Mouse (Mus musculus) brown adipose tissue, adult 24 weeks (tissue): ENCODE data around the gene Cxcr5. TPM values are rescaled to one million over a fixed set of nuclear protein-coding genes. Genes with fewer than 3 reads are reported as not detected.

Source experiments
- H3K27ac ChIP-seq: fragments of 200-500 bp; replicated peaks from 2 replicates; pipeline ENCODE4 v1.5.1; 2012; ENCODE audit warnings: low read depth, mild to moderate bottlenecking, low read length
- H3K4me1 ChIP-seq: fragments of 200-500 bp; 2 replicates; pipeline ENCODE4 v1.6.1; 2012; ENCODE audit warnings: low read length, mixed read lengths; ENCODE audit not compliant: control insufficient read depth, insufficient read depth, insufficient read length
- H3K4me3 ChIP-seq: fragments of 200-500 bp; 2 replicates; pipeline ENCODE4 v1.5.1; 2012; ENCODE audit warnings: low read depth, mild to moderate bottlenecking, low read length, moderate library complexity; ENCODE audit not compliant: insufficient read depth
- polyA plus RNA-seq: library from polyadenylated mRNA; stranded (reverse); fragments of >200 nt; gene quantifications from 2 replicates; pipeline ENCODE4 v1.2.4, GENCODE M21; 2012; ENCODE audit not compliant: missing spikeins, insufficient read depth, insufficient read length

The Cxcr5 gene
- polyA plus RNA-seq, 1 experiment, result not detected

DNA sequence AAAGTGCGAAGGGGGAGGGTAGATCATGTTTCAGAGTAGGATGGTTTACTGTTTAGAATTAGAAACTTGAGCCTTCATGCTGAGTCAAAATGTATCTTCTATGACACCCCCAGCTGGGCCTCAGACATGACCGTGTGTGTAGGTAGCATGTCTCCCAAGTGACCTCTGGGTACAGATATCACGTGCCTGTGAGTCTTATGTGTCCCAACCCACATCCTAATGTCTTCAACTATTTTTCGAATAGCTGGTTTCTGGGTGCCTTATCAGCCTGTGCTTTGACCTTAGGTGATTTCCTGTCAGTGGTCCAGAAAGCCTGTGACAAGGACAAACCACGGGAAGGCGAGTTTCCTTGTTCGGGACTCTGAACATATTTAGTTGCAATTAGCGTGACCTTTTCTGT, 33.3 kb downstream of the Cxcr5 start:
- Histone ChIP-seq H3K27ac (peak overlapping the region; percentile 74), H3K4me3 (no peak overlapping the region), H3K4me1 (peaks cover 10% of the 10 kb centered on the region; the same call in 1 of the 2 replicates)

DNA sequence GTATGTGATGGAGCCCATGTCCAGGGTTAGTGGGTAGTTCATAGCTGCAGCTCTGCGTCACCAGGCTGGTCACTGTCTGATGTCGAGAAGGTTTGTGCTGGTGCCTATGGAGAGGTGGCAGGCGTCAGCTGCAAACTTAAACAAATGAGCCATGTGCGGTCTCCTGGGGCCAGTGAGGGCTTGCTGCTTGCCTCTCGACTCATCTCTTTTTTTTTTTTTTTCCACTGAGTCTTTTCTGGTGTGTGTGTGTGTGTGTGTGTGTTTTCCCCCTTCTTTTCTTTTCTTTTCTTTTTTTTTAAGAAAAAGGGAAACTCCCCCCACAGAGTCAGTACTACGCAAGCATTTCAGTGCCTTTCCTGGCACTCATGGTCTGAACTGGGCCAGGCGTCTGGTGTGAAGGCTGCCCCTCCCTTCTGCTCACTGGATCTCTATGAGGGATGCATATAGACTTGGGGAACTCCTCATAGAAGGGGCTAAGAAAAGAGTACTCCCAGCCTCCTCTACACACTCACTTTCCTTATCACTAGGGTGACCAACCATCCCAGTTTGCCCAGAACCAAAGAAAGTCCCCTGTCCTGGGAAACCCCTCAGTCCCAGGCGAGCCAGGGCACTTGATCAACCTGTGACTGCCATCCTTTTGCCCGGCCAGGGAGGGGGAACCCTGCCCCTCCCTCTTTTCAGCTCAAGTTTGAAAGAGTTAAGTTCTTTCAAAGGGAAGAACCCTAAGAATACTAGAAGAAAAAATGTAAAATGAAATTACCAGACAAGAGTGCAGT, 35.2 kb downstream of the Cxcr5 start:
- H3K4me3 ChIP-seq, result no peak overlapping the region
- H3K4me1 ChIP-seq, result peaks cover 10% of the 10 kb centered on the region; the same call in 1 of the 2 replicates
- H3K27ac ChIP-seq, result no peak overlapping the region

DNA sequence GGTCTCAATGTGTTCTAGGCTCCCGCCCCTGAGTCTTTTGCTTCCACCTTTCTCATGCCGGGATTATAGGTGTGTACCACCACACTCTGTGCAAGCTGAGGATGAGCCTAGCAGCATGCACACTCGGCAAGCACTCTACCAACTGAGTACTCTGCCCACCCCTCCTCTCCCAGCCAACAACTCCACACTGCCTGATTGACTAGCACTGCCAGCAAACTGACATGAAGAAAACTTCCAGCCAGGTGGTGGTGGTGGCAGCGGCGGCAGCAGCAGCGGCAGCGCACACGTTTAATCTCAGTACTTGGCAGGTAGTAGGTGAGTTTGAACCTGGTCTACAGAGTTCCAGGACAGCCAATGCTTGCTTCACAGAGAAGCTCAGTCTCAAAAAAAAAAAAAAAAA, 36.1 kb downstream of the Cxcr5 start:
- peaks cover 10% of the 10 kb centered on the region; the same call in 1 of the 2 replicates for H3K4me1 ChIP-seq
- no peak overlapping the region for H3K4me3 ChIP-seq
- H3K27ac ChIP-seq, result no peak overlapping the region

DNA sequence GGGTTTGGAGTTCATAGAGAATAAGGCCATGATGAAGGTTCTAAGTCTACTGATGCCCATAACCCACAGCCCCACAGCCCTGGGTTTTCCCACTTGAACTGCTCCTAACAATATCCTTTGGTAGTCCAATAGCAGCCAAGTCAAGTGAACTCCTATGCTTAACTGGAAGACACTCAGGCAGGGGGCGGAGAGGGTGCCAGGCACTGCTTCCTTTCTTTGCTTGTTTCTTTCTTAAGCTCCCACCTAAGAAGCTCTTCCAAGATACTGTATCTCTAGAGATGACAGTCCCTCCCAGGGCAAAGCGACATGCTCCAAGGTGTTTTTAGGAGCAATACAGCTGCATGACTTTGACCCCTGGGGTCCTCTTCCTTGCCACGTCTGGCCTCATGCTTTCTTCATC, 36.7 kb downstream of the Cxcr5 start:
- H3K4me3 ChIP-seq, result no peak overlapping the region
- no peak overlapping the region for H3K27ac ChIP-seq
- peaks cover 10% of the 10 kb centered on the region; the same call in 1 of the 2 replicates for H3K4me1 ChIP-seq

GRCm38 (mm10) chr9:44524235-44524826, 37.3 kb downstream of the Cxcr5 start:
- peaks cover 10% of the 10 kb centered on the region for H3K4me1 ChIP-seq
- no peak overlapping the region for H3K27ac ChIP-seq
- H3K4me3 ChIP-seq, result no peak overlapping the region

DNA sequence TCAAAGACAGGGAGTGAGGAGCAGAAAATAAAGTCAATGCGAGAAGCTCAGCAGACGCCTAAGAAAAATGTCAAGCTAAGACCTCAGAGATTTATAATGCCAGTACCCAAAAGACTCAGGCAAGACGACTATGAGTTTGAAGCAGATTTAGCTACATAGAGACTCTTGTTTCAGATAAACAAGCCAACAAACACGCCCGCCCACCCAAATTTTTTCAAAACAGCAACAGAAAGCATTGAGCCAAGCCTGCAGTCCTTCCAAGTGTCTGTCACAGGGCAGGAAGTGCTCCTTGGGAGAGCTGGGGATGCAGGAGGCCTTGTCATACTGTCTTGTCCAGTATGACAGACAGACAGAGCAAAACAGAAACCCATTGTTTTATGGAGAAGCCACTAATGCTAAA, 38.0 kb downstream of the Cxcr5 start:
- no peak overlapping the region for H3K27ac ChIP-seq
- H3K4me3 ChIP-seq, result no peak overlapping the region
- H3K4me1 ChIP-seq, result peaks cover 10% of the 10 kb centered on the region

DNA sequence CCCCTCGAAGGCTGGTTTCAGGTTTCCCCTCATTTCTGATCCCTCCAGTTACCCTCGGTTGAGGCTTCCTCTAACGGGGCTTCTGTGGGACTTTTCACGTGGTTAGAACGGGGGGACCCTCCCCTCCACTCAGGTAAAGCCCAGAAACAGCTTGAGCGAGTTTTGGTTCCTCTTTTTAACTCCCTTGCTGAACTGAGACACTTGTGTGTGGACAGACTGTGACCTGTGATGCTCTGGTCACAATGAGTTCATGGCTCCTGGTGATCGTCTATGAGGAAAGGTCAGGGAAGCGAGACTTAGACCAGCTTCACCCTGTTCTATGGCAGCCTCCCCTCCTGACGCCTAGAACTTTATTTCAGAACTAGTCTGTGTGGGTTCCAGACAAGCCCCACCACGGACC, 39.8 kb downstream of the Cxcr5 start:
- H3K27ac ChIP-seq, result no peak overlapping the region
- no peak overlapping the region for H3K4me3 ChIP-seq
- H3K4me1 ChIP-seq, result peaks cover 11% of the 10 kb centered on the region

DNA sequence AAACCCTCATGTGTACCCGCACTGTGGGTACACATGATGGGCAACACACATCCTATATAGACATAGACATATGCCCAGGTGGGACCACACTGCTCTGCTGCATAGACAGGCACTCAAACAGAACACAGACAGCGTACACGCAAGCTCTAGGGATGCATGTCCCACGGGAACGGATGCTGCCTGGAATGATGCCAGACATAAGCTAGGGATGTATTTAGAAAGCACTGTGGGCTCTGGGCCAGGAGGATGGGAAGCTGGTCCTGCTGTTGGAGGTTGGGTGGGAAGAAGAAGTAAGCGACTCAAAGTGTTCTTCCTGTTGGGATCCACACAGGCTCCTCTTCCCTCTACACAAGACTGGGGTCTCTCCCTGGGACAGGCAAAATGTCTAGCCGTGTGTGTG, 43.6 kb downstream of the Cxcr5 start:
- H3K27ac ChIP-seq, result peak overlapping the region; percentile 79
- peaks cover 15% of the 10 kb centered on the region for H3K4me1 ChIP-seq

GRCm38 (mm10) chr9:44517368-44517767, 44.3 kb downstream of the Cxcr5 start:
- H3K27ac ChIP-seq, result no peak overlapping the region
- H3K4me1 ChIP-seq, result peaks cover 16% of the 10 kb centered on the region
- no peak overlapping the region for H3K4me3 ChIP-seq

More for the DNA sequence above, 43.6 kb downstream of the Cxcr5 start:
- no peak overlapping the region for H3K4me3 ChIP-seq

- H3K27ac ChIP-seq, result peak overlapping the region; percentile 70; the same call in 1 of the 2 replicates
- H3K4me3 ChIP-seq, result no peak overlapping the region
- peaks cover 28% of the 10 kb centered on the region for H3K4me1 ChIP-seq
These were observed 45.8 kb downstream of the Cxcr5 start for GRCm38 (mm10) chr9:44515891-44516290.

DNA sequence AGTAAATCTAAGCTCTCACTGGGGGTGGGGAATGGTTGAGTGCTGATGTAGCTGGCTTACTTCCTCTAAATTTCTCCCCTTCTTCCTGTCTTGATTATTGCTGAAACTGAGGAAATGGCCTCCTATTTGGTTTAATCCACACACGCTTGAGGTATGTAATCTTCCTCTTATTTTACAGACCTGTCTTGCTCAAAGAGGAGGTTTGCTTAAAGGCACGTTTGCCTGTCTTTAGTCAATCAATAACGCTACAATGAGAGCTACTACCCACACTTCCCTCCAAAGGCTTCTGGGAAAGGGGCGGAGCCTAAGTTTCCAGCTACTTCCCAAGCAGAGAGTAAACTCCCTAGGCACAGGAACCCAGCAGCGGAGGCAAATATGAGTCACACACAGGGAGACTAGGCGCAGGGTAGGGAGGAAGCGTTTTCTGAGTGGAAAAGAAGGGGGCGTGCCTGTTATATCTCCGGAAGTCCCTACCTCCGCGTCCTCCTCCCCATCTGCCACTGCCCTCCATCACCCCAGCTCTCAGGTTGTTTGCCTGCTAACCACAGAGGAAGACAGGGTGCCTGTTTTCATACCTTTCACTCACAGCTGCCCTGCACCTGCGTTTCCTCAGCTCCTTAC, 46.4 kb downstream of the Cxcr5 start:
- Histone ChIP-seq H3K4me3 (no peak overlapping the region; the same call in 1 of the 2 replicates), H3K27ac (peak overlapping the region; percentile 70), H3K4me1 (peaks cover 35% of the 10 kb centered on the region)

GRCm38 (mm10) chr9:44514147-44514546, 47.5 kb downstream of the Cxcr5 start:
- no peak overlapping the region for H3K27ac ChIP-seq
- peaks cover 41% of the 10 kb centered on the region for H3K4me1 ChIP-seq
- H3K4me3 ChIP-seq, result no peak overlapping the region

DNA sequence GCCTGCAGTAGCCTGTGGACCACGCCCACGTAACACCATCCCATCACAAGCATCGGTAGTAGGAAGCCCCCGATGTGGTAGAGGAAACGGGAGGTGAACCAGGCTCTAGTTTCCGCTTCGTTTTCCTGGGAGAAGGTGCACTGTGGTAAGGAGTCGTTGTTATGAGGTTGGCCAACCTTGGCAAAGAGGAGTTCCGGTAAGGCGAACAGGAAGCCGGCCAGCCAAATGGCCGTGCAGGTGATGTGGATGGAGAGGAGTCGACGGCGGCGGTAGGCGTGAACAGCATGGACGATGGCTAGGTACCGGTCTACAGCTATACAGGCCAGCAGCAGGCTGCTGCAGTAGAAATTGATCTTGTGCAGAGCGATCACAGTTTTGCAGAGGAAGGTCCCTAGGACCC, 48.1 kb downstream of the Cxcr5 start:
- Histone ChIP-seq H3K27ac (no peak overlapping the region), H3K4me1 (peaks cover 38% of the 10 kb centered on the region), H3K4me3 (no peak overlapping the region)

DNA sequence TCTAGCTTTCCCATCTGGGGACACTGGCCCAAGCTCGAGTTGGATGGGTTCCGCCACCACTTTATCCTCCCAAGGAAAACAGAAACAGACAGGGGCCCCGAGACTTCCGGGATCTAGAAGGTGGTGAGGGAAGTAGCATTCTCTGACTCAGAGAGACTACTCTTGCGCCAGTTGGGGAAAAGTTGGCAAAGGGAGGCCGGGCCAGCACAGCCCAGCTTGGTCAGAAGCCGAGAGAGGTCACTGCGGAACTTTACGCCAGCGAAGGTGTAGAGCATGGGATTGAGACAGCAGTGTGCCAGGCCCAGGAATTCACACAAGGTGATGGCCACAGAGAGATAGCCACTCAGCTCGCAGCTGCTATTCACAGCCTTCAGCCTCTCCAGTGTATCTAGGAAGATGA, 48.6 kb downstream of the Cxcr5 start:
- Histone ChIP-seq H3K4me1 (peaks cover 35% of the 10 kb centered on the region), H3K4me3 (no peak overlapping the region), H3K27ac (peak overlapping the region; percentile 86)

DNA sequence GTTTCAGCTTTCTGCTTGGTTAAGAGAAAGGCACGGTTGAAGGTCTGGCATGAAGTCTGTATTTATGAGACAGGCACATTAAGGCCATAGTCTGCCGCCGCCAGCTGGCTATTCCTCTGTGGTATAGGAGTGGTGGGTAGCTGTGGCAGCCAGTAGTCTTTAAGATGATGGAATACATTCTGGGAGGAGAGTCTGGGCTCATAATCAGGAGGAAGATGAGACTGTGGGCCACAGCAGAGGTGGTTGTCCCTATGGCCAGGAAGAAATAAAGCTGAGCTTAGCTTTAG, 49.0 kb downstream of the Cxcr5 start:
- Histone ChIP-seq H3K4me1 (peaks cover 32% of the 10 kb centered on the region), H3K4me3 (no peak overlapping the region), H3K27ac (peak overlapping the region; percentile 86)
